Comparison of ENCODE assay signal across 8 mouse cellular contexts in genomic region chr2:73791846-73792630, GRCm38 (mm10). TPM values are rescaled to one million over a fixed set of nuclear protein-coding genes. Genes with fewer than 3 reads are reported as not detected.
DNase-seq lines count a peak whose midpoint lies in the region; ATAC-seq lines count a peak whose summit lies in the region.

No protein-coding gene starts in this region.

- H3K9me3 ChIP-seq in lung, embryonic 15.5 days: no peaks in the 10 kb centered on the region
- H3K9me3 ChIP-seq in stomach, embryonic 16.5 days (replicated peaks; ENCODE audit: control insufficient read depth, low read length): no peaks in the 10 kb centered on the region

- H3K4me3 ChIP-seq in lung, embryonic 15.5 days: no peak overlapping the region
- H3K4me3 ChIP-seq in stomach, embryonic 16.5 days (replicated peaks; ENCODE audit: low read length): no peak overlapping the region

- H3K9ac ChIP-seq in lung, embryonic 15.5 days: no peak overlapping the region
- no peak overlapping the region for H3K9ac ChIP-seq in stomach, embryonic 16.5 days (ENCODE audit: low read length)

- H3K27ac ChIP-seq in lung, embryonic 15.5 days: no peak overlapping the region
- no peak overlapping the region for H3K27ac ChIP-seq in stomach, embryonic 16.5 days (ENCODE audit: low read length)

- no peaks in the 10 kb centered on the region for H3K36me3 ChIP-seq in lung, embryonic 15.5 days
- H3K36me3 ChIP-seq in stomach, embryonic 16.5 days (ENCODE audit: control insufficient read depth, insufficient read depth, low read length): no peaks in the 10 kb centered on the region

- H3K27me3 ChIP-seq in lung, embryonic 15.5 days: no peaks in the 10 kb centered on the region
- H3K27me3 ChIP-seq in stomach, embryonic 16.5 days (ENCODE audit: control insufficient read depth, insufficient read depth, low read length): no peaks in the 10 kb centered on the region

- intact Hi-C loops in heart, postnatal 14 days (cut with DNase I): no loop called here

- H3K4me1 ChIP-seq in lung, embryonic 15.5 days: peaks cover 4% of the 10 kb centered on the region; the same call in 1 of the 2 replicates
- no peaks in the 10 kb centered on the region for H3K4me1 ChIP-seq in stomach, embryonic 16.5 days (ENCODE audit: control insufficient read depth, insufficient read depth, low read length)

- H3K4me2 ChIP-seq in lung, embryonic 15.5 days: peak overlapping the region; percentile 13; the same call in 1 of the 2 replicates
- H3K4me2 ChIP-seq in stomach, embryonic 16.5 days (ENCODE audit: low read depth, low read length): peak overlapping the region; percentile 25; the same call in 1 of the 2 replicates

- WGBS in lung, embryonic 15.5 days: 45% methylated on average over 19 of the region's 19 CpGs
- WGBS in stomach, embryonic 16.5 days: 42% methylated on average over 19 of the region's 19 CpGs

- peak; percentile 25 to 30 for DNase-seq in cerebellum, postnatal 14 days
- no peak for DNase-seq in cerebellum, postnatal 25 days
- no peak for DNase-seq in lung, adult 18-20 months
- peak; percentile 16 to 21 for DNase-seq in heart, postnatal 14 days
- DNase-seq in c-Kit-positive CD71-positive TER-119-positive erythroid progenitor cells, embryonic 14.5 days (ENCODE audit: low spot score): no peak
- no peak for DNase-seq in left cerebral cortex, adult 9 months (ENCODE audit: low spot score in 2 of 2)

- ATAC-seq in lung, embryonic 15.5 days (ENCODE audit: borderline replicate concordance, extremely low read depth, low FRiP score, low TSS enrichment): no peak; the same call in 1 of the 2 replicates
- ATAC-seq in stomach, embryonic 16.5 days (ENCODE audit: insufficient read depth, low FRiP score): no peak

RNA-seq across cellular contexts. Expression of gene Chn1, which starts 16.9 kb away (rescaled TPM):
- 58.4 and 60.8 TPM in 2 replicates for polyA plus RNA-seq in lung, embryonic 15.5 days (2015; fragmentation: Nextera tagmentation; extraction: Ambion mirVana)
- 10 to 100 TPM; 45.6 to 53.6 TPM for total RNA-seq in heart, postnatal 14 days (2021)
- polyA plus RNA-seq in stomach, embryonic 16.5 days (2015; fragmentation: Nextera tagmentation; extraction: Ambion mirVana): 13.1 and 14.5 TPM in 2 replicates

Comparison
In these comparisons a context has a peak if more than half of its experiments do, and no peak if none do; other contexts are left out.
1. DNase-seq: peak in cerebellum, postnatal 14 days (2 of 2) and heart, postnatal 14 days (2 of 2); none in cerebellum, postnatal 25 days (0 of 2), lung, adult 18-20 months (0 of 2), c-Kit-positive CD71-positive TER-119-positive erythroid progenitor cells, embryonic 14.5 days (single experiment) and left cerebral cortex, adult 9 months (0 of 2).